Mouse (Mus musculus) CH12.LX (cell line): ENCODE measurements around the gene Myo1h.

Source experiments
- CHD2 ChIP-seq: IDR thresholded peaks from 2 replicates; pipeline ENCODE4 v1.6.1; 2011; ENCODE audit warnings: low read length, improper control_type of control experiment
- CTCF ChIP-seq, 2 experiments: IDR thresholded peaks in 1 of 2; conservative IDR thresholded peaks in 1 of 2; 2 replicates each; pipeline ENCODE4 v1.5.1; 2011 to 2012; ENCODE audit warnings: low read depth in 2 of 2, low read length in 2 of 2, improper control_type of control experiment in 1 of 2, inconsistent platforms in 1 of 2, mild to moderate bottlenecking in 1 of 2, moderate library complexity in 1 of 2
- EP300 ChIP-seq: IDR thresholded peaks from 2 replicates; pipeline ENCODE4 v1.6.1; 2011; ENCODE audit warnings: low read length, improper control_type of control experiment
- MAX ChIP-seq: IDR thresholded peaks from 2 replicates; pipeline ENCODE4 v1.6.1; 2011; ENCODE audit warnings: low read length, improper control_type of control experiment
- POLR2A ChIP-seq: IDR thresholded peaks from 2 replicates; pipeline ENCODE4 v1.6.1; 2011; ENCODE audit warnings: low read depth, mild to moderate bottlenecking, improper control_type of control experiment, low read length

DNA sequence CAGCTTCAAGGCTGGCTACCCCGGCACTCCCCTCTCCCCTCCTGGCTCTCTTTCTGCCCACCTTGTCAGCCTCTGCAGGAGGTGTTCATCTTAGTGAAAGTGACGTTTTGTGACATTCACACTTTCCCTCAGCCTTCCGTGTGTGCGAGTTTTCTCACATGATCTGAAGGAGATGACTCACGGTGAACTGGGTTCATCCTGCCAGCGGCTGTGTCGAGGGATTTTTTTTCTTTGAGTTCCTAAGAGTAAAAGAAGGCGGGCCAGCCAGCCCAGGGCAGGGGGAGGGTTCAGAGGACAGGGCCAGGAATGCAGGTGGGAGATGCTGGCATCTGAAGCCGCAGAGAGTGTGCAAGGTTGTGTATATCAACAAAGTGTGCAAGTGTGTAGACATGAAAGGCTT is 104.2 kb downstream of the Myo1h start:
- no peak for TF ChIP-seq MAX
- no peak for TF ChIP-seq CTCF (conservative IDR thresholded peaks at IDR 0.05 in 1 of 2, IDR thresholded peaks at IDR 0.05 in 1 of 2; ENCODE audit: low read depth in 2 of 2, low read length in 2 of 2)
- no peak for TF ChIP-seq CHD2
- no peak for TF ChIP-seq EP300
- no peak for TF ChIP-seq POLR2A
